Comparison of ENCODE assay signal across 25 mouse cellular contexts in the genomic region with DNA sequence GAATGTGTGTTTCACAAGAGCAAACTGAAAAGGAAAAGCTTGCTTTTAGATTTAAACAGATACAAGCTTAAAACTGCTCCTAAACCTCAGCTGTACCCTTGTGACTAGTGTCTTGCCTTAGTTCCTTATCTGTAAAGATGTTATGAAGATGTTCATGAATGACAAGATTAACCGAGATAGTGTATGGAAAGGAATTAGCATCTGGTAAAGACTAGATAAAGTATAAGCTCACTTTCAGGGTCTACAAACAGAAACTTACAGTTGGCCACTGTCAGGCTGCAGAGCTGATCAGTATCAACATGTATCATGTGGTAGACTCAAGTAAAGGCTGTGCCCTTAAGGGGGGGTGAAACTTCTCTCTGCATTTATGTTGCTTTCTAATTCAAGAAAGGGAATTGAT. TPM values are rescaled to one million over a fixed set of nuclear protein-coding genes. Genes with fewer than 3 reads are reported as not detected.
"Had no signal": no experiment of that assay in that cellular context is flagged by ENCODE, and none has a peak within 500 bp of the region (broad histone marks: within the 10 kb centered on the region; RNA-seq: fewer than 3 reads in every experiment).

No protein-coding gene starts in this region.

- H3K4me1 ChIP-seq: limb, embryonic 10.5 days; limb, embryonic 13.5 days; liver, embryonic 13.5 days; neural tube, embryonic 12.5 days; neural tube, embryonic 15.5 days had no signal

- H3K27me3 ChIP-seq: limb, embryonic 13.5 days; liver, embryonic 13.5 days; megakaryocyte, embryonic 14.5 days; neural tube, embryonic 12.5 days; neural tube, embryonic 15.5 days had no signal

- DNase-seq: kidney, adult 18-20 months; kidney, adult 9 months; kidney, postnatal 14 days; kidney, postnatal 4 days; liver, embryonic 13.5 days; liver, postnatal 0 days; lung, postnatal 14 days; lung, postnatal 4 days; midbrain, embryonic 14.5 days; right cerebral cortex, adult 18-20 months; right cerebral cortex, postnatal 14 days; right cerebral cortex, postnatal 4 days; thymus, adult 2 months; thymus, postnatal 36 days had no signal

- H3K9me3 ChIP-seq: limb, embryonic 10.5 days; limb, embryonic 13.5 days; liver, embryonic 13.5 days; megakaryocyte, embryonic 14.5 days; neural tube, embryonic 12.5 days; neural tube, embryonic 15.5 days had no signal

- H3K4me3 ChIP-seq: limb, embryonic 10.5 days; limb, embryonic 13.5 days; liver, embryonic 13.5 days; megakaryocyte, embryonic 14.5 days; neural tube, embryonic 12.5 days; neural tube, embryonic 15.5 days had no signal

- H3K9ac ChIP-seq: limb, embryonic 13.5 days; liver, embryonic 13.5 days; liver, postnatal 0 days; neural tube, embryonic 12.5 days; neural tube, embryonic 15.5 days had no signal

- ATAC-seq: liver, postnatal 0 days had no signal

- H3K36me3 ChIP-seq: limb, embryonic 10.5 days; limb, embryonic 13.5 days; liver, embryonic 13.5 days; neural tube, embryonic 12.5 days; neural tube, embryonic 15.5 days had no signal

- H3K4me2 ChIP-seq: limb, embryonic 13.5 days; liver, embryonic 13.5 days; midbrain, embryonic 11.5 days; neural tube, embryonic 12.5 days; neural tube, embryonic 15.5 days had no signal

- H3K27ac ChIP-seq: limb, embryonic 10.5 days; limb, embryonic 13.5 days; liver, embryonic 13.5 days; neural tube, embryonic 12.5 days; neural tube, embryonic 15.5 days; stomach, postnatal 0 days had no signal

RNA-seq across cellular contexts. Expression of a gene that starts 1.9 kb away (rescaled TPM):
- total RNA-seq: layer of hippocampus, adult 18-20 months; left cerebral cortex, postnatal 25 days had no signal
- polyA plus RNA-seq: limb, embryonic 10.5 days; liver, adult 2 months had no signal

RNA-seq across cellular contexts. Expression of a gene that starts 31.6 kb away (rescaled TPM):
- total RNA-seq: layer of hippocampus, postnatal 14 days had no signal
- polyA plus RNA-seq: limb, embryonic 10.5 days; limb, embryonic 13.5 days; liver, adult 2 months; liver, postnatal 0 days; midbrain, embryonic 11.5 days; midbrain, embryonic 14.5 days; neural tube, embryonic 12.5 days; thymus, adult 2 months had no signal
